Mouse (Mus musculus) heart, embryonic 14.5 days (tissue): Measurements from ENCODE around the gene Slc38a7. TPM values are rescaled to one million over a fixed set of nuclear protein-coding genes. Genes with fewer than 3 reads are reported as not detected.
"Not testable (repeated sequence)": the region's sequence is repeated elsewhere in the genome, so short reads cannot be mapped to it uniquely, and the experiment has no call there.

Experiments
- ATAC-seq: fragments of 200-750 bp; cut with Nextera tagmentation; 2 replicates; pipeline ENCODE4 v1.8.0; 2017; ENCODE audit warnings: low read depth, moderate TSS enrichment; ENCODE audit not compliant: insufficient number of reproducible peaks, insufficient read depth, low FRiP score
- H3K27ac ChIP-seq, 2 experiments: fragments of 200-500 bp in 1 of 2; fragments of 300-500 bp in 1 of 2; sonication (generic) in 1 of 2; replicated peaks in 1 of 2; 2 replicates each; pipeline ENCODE4 v1.5.1; 2012 to 2014; ENCODE audit warnings: low read depth in 2 of 2, low read length in 2 of 2, control low read depth in 1 of 2, mild to moderate bottlenecking in 1 of 2, mixed read lengths in 1 of 2; ENCODE audit not compliant: control insufficient read depth in 1 of 2, insufficient read depth in 1 of 2
- H3K27me3 ChIP-seq: fragments of 300-500 bp; sonication (generic); 2 replicates; pipeline ENCODE4 v1.6.1; 2014; ENCODE audit warnings: mild to moderate bottlenecking, low read length, control low read depth; ENCODE audit not compliant: control insufficient read depth, insufficient read depth
- H3K36me3 ChIP-seq: fragments of 300-500 bp; sonication (generic); 2 replicates; pipeline ENCODE4 v1.6.1; 2014; ENCODE audit warnings: mild to moderate bottlenecking, control low read depth, low read length, mixed read lengths; ENCODE audit not compliant: control insufficient read depth, insufficient read depth
- H3K4me1 ChIP-seq, 2 experiments: fragments of 200-500 bp in 1 of 2; fragments of 300-500 bp in 1 of 2; sonication (generic) in 1 of 2; 2 replicates each; pipeline ENCODE4 v1.6.1; 2012 to 2014; ENCODE audit warnings: low read length in 2 of 2, control low read depth in 1 of 2, mixed read lengths in 1 of 2; ENCODE audit not compliant: control insufficient read depth in 2 of 2, insufficient read depth in 2 of 2
- H3K4me2 ChIP-seq: fragments of 300-500 bp; sonication (generic); 2 replicates; pipeline ENCODE4 v1.6.1; 2014; ENCODE audit warnings: mild to moderate bottlenecking, low read length
- H3K4me3 ChIP-seq, 2 experiments: fragments of 200-500 bp in 1 of 2; fragments of 300-500 bp in 1 of 2; sonication (generic) in 1 of 2; 2 replicates each; pipeline ENCODE4 v1.5.1; 2012 to 2014; ENCODE audit warnings: low read length in 2 of 2, mild to moderate bottlenecking in 2 of 2, control low read depth in 1 of 2, low read depth in 1 of 2, moderate library complexity in 1 of 2; ENCODE audit not compliant: control insufficient read depth in 1 of 2, insufficient read depth in 1 of 2
- H3K9ac ChIP-seq: fragments of 300-500 bp; sonication (generic); 2 replicates; pipeline ENCODE4 v1.6.1; 2014; ENCODE audit warnings: mild to moderate bottlenecking, low read length
- H3K9me3 ChIP-seq: fragments of 300-500 bp; sonication (generic); 2 replicates; pipeline ENCODE4 v1.6.1; 2016; ENCODE audit warnings: low read length, control low read depth; ENCODE audit not compliant: control insufficient read depth
- WGBS: fragments of 180-500 bp; shearing (Covaris S2); extraction: QIAGEN DNeasy Blood & Tissue Kit; methylation state at CpG from one replicate; pipeline ENCODE4 v1.1.7; 2014; 5-methylcytosine and 5-hydroxymethylcytosine counted together
- polyA plus RNA-seq: library from polyadenylated mRNA; unstranded; fragments of >200 nt; fragmentation: Nextera tagmentation; extraction: Ambion mirVana; gene quantifications from 2 replicates; pipeline ENCODE4 v1.2.1, GENCODE M21; 2014

The Slc38a7 gene
- polyA plus RNA-seq, 1 experiment from 2014 or later: 12.1 TPM

- no peak overlapping the region for H3K4me2 ChIP-seq
- no peak overlapping the region for H3K4me3 ChIP-seq
- H3K9me3 ChIP-seq: peaks cover 4% of the 10 kb centered on the region
- no peaks in the 10 kb centered on the region for H3K27me3 ChIP-seq
- 74% methylated on average over 7 of the region's 7 CpGs for WGBS
- peaks cover 2 to 16% of the 10 kb centered on the region in 2 experiments; a peak in 2 of 4 replicates for H3K4me1 ChIP-seq
- peaks cover 73% of the 10 kb centered on the region for H3K36me3 ChIP-seq
- peak overlapping the region in 1 of 2 experiments; percentile 8; a peak in 2 of 4 replicates for H3K27ac ChIP-seq
- no peak for ATAC-seq
- no peak overlapping the region for H3K9ac ChIP-seq
Observed at GRCm38 (mm10) chr8:95875270-95875669, 21.9 kb upstream of the Slc38a7 start.

- no peak for ATAC-seq
- Histone ChIP-seq H3K27me3 (no peaks in the 10 kb centered on the region), H3K4me1 (no peaks in the 10 kb centered on the region), H3K4me2 (no peak overlapping the region), H3K27ac (no peak overlapping the region), H3K9ac (no peak overlapping the region), H3K4me3 (no peak overlapping the region), H3K9me3 (peaks cover 4% of the 10 kb centered on the region), H3K36me3 (peaks cover 99% of the 10 kb centered on the region)
- 91% methylated on average over 16 of the region's 16 CpGs for WGBS
Observed at GRCm38 (mm10) chr8:95871690-95872089, 18.4 kb upstream of the Slc38a7 start.

DNA sequence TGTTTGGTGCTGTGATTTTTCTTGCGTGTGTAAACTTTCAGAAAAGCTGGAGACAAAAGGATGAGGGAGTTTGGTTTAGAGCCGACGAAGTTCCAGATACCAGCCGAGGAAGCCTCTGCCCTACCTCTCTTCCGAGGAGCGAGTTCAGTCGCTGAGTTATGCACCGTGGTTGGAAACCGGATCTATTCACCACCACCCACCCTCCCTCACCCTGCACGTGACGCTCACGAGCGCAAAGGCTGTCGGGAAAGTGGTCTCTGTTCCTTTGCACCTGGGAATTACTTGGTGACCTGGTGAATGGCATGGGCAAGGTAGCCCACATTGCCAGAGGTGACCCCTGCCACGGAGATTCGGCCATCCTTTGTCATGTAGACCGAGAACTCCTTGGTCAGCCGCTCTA, 11.5 kb upstream of the Slc38a7 start:
- not testable (repeated sequence) for ATAC-seq, H3K4me2 ChIP-seq, H3K4me3 ChIP-seq, H3K9ac ChIP-seq, H3K27ac ChIP-seq, H3K9me3 ChIP-seq, H3K4me1 ChIP-seq, H3K27me3 ChIP-seq
- peaks cover 60% of the 10 kb centered on the region for H3K36me3 ChIP-seq
- WGBS: 92% methylated on average over 17 of the region's 18 CpGs

DNA sequence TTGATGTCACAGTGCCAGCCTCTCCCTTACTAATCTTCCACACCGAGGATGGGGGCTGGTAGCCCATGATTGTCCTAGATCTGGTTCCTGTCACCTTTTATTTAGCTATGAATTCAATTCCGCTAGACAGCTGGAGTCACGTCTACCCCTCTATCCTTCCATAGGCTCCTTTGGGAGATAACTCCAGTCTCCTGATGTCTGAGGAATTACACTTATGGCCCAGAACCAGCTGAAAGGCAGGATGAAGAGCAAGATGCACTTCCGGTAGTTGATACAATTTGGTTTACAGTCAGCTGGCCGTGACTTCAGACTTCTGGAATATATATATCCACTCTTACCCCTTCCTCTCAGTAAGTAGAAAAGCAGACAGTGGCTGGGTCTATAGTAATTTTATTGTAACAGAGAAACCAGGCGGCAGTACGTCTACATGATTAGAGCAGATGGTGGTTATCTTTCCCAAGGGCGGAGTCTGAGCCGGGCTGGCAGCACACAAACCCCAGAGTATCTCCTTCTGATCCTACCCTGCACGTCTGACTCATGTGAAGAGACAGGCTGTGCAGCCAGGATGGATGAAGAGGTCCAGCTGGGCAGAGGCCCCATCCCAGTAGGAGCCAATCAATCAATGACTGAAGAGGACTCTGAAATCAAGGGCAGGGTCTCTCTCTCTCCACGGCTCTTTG, 10.6 kb upstream of the Slc38a7 start:
- not testable (repeated sequence) for H3K4me1 ChIP-seq, H3K27me3 ChIP-seq, H3K4me3 ChIP-seq, H3K9me3 ChIP-seq, ATAC-seq, H3K27ac ChIP-seq, H3K9ac ChIP-seq, H3K4me2 ChIP-seq
- 60% methylated on average over 10 of the region's 11 CpGs for WGBS
- peaks cover 51% of the 10 kb centered on the region for H3K36me3 ChIP-seq

- H3K4me2 ChIP-seq: no peak overlapping the region
- H3K4me3 ChIP-seq: no peak overlapping the region
- no peak overlapping the region for H3K9ac ChIP-seq
- H3K9me3 ChIP-seq: no peaks in the 10 kb centered on the region
- no peak overlapping the region for H3K27ac ChIP-seq
- WGBS: 82% methylated on average over 6 of the region's 6 CpGs
- peaks cover 5 to 9% of the 10 kb centered on the region in 2 experiments for H3K4me1 ChIP-seq
- no peaks in the 10 kb centered on the region for H3K36me3 ChIP-seq
- no peaks in the 10 kb centered on the region for H3K27me3 ChIP-seq
- no peak for ATAC-seq
Observed at GRCm38 (mm10) chr8:95854174-95854573, 835 bp upstream of the Slc38a7 start.

DNA sequence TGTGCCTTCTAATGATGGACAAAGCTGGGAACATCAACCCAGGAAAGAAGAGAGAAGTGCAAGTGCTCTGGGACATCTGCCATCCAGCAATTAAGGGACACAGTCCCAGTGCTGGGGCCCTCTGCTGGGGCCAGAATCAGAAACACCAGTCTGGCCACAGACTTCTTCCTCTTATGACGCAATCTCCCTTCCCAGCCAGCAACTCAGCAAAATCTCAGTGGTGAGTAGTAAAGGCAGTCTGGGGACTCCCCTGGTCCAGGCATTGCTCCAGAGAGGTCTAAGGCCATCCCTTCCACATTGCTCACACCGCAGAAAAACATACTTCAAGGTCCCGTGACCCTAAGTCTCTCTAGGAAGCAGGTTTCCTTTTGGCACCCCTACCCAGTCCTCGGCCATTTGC, 1.0 kb downstream of the Slc38a7 start:
- Histone ChIP-seq H3K36me3 (peaks cover 11% of the 10 kb centered on the region), H3K27me3 (no peaks in the 10 kb centered on the region), H3K4me3 (peak overlapping the region; percentile 61 to 62; a peak in 2 of 4 replicates), H3K9me3 (no peaks in the 10 kb centered on the region), H3K9ac (peak overlapping the region; percentile 76; the same call in 1 of the 2 replicates), H3K4me2 (peak overlapping the region; percentile 82), H3K4me1 (peaks cover 5 to 9% of the 10 kb centered on the region in 2 experiments), H3K27ac (no peak overlapping the region)
- 46% methylated on average over 4 of the region's 4 CpGs for WGBS
- no peak for ATAC-seq

GRCm38 (mm10) chr8:95850326-95850725, 3.0 kb downstream of the Slc38a7 start:
- H3K4me2 ChIP-seq: no peak overlapping the region
- no peaks in the 10 kb centered on the region for H3K27me3 ChIP-seq
- H3K36me3 ChIP-seq: peaks cover 11% of the 10 kb centered on the region
- H3K4me3 ChIP-seq: no peak overlapping the region
- no peak for ATAC-seq
- peaks cover 12 to 14% of the 10 kb centered on the region in 2 experiments for H3K4me1 ChIP-seq
- H3K9ac ChIP-seq: no peak overlapping the region
- 93% methylated on average over 2 of the region's 2 CpGs for WGBS
- H3K9me3 ChIP-seq: no peaks in the 10 kb centered on the region
- H3K27ac ChIP-seq: no peak overlapping the region
